Mouse (Mus musculus): ENCODE measurements around the gene Cdc42bpb. TPM values are rescaled to one million over a fixed set of nuclear protein-coding genes. Genes with fewer than 3 reads are reported as not detected.

Cdc42bpb gene
- polyA plus RNA-seq, 1 experiment from 2014 or later, result 8.6 TPM

GRCm38 (mm10) chr12:111271406-111271805 lies 106.1 kb downstream of the Cdc42bpb start:
- no peak overlapping the region for H3K27ac ChIP-seq (ENCODE audit: low read depth)
- DNase-seq (no peak), ATAC-seq (no peak)
- no peaks in the 10 kb centered on the region for H3K36me3 ChIP-seq (replicated peaks; ENCODE audit: insufficient read depth, low read length)
- TF ChIP-seq CTCF (IDR thresholded peaks at IDR 0.05; ENCODE audit: low read depth), result no peak
- no peak for TF ChIP-seq EP300 (IDR thresholded peaks at IDR 0.05; ENCODE audit: low read depth)
- H3K4me3 ChIP-seq (ENCODE audit: low read depth, low read length), result no peak overlapping the region
- H3K4me2 ChIP-seq (ENCODE audit: low read depth, low read length), result peak overlapping the region; percentile 13; the same call in 1 of the 2 replicates
- no peaks in the 10 kb centered on the region for H3K9me3 ChIP-seq (ENCODE audit: low read length)
- H3K4me1 ChIP-seq (ENCODE audit: insufficient read depth), result peaks cover 32% of the 10 kb centered on the region
- peaks cover 65% of the 10 kb centered on the region for H3K27me3 ChIP-seq (ENCODE audit: insufficient read depth, low read length)
- no peak overlapping the region for H3K9ac ChIP-seq (replicated peaks)
- WGBS (ENCODE audit: insufficient replicate concordance), result 11% methylated on average over 27 of the region's 28 CpGs

- ATAC-seq, result no peak
- no peak within 1 kb of the TSS for H3K27ac ChIP-seq (ENCODE audit: low read depth)
- H3K9me3 ChIP-seq (ENCODE audit: low read length), result no peaks in the 10 kb centered on the region
- peaks cover 58% of the 10 kb centered on the region for H3K27me3 ChIP-seq (ENCODE audit: insufficient read depth, low read length)
- no peak for DNase-seq
- no peaks in the 10 kb centered on the region for H3K36me3 ChIP-seq (replicated peaks; ENCODE audit: insufficient read depth, low read length)
- peak within 1 kb of the TSS; percentile 13 for H3K4me2 ChIP-seq (ENCODE audit: low read depth, low read length)
- peaks cover 32% of the 10 kb centered on the region for H3K4me1 ChIP-seq (ENCODE audit: insufficient read depth)
- H3K4me3 ChIP-seq (ENCODE audit: low read depth, low read length), result no peak within 1 kb of the TSS
- WGBS (ENCODE audit: insufficient replicate concordance), result 32% methylated on average over 25 of the region's 25 CpGs
- TF ChIP-seq CTCF (IDR thresholded peaks at IDR 0.05; ENCODE audit: low read depth) (no peak), EP300 (IDR thresholded peaks at IDR 0.05; ENCODE audit: low read depth) (no peak)
- H3K9ac ChIP-seq (replicated peaks), result no peak within 1 kb of the TSS
These were observed 106.8 kb downstream of the Cdc42bpb start, which contains the start of gene Amn for GRCm38 (mm10) chr12:111270629-111271277. Gene Amn, plus strand, starts transcription at chr12:111271095.

DNA sequence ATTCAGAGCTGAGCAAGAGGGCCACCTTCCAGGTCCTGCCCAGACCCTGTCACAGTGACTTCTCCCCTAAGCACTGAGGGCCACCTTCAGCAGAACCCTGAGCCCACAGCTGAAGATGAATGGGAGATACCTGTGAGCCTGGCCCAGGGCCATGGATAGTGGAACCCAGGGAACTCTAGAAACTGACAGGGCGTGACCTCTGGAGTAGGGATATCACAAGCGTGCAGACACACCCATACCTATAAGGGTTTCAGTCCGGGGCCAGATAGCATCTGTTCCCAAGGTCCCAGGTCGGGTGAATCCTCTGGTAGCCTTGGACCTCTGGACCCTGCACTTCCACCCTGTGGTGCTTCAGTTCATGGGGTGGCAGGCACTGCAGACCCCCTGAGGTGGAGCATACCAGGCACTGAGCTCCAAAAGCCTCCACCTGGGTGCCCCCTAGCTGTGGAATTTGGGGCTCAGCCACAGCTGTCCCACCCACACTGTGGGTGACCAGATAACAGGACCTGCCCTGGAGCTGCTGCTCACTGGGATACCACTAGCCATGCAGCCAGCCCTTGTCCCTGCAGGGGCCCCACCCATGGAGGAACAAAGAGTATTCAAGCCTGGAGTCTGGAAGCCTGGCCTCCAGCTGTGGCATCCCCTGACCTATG lies 109.7 kb downstream of the Cdc42bpb start:
- no peaks in the 10 kb centered on the region for H3K9me3 ChIP-seq (ENCODE audit: low read length)
- ATAC-seq (peak; percentile 81), DNase-seq (no peak)
- peak overlapping the region; percentile 44 for H3K4me2 ChIP-seq (ENCODE audit: low read depth, low read length)
- peaks cover 29% of the 10 kb centered on the region for H3K27me3 ChIP-seq (ENCODE audit: insufficient read depth, low read length)
- no peak overlapping the region; the same call in 1 of the 2 replicates for H3K9ac ChIP-seq (replicated peaks)
- WGBS (ENCODE audit: insufficient replicate concordance), result 40% methylated on average over 4 of the region's 4 CpGs
- 0 out of 2 replicates have a peak overlapping the region, but pooled peaks have one; percentile 39 for H3K27ac ChIP-seq (ENCODE audit: low read depth)
- peaks cover 12% of the 10 kb centered on the region; the same call in 1 of the 2 replicates for H3K36me3 ChIP-seq (replicated peaks; ENCODE audit: insufficient read depth, low read length)
- TF ChIP-seq CTCF (IDR thresholded peaks at IDR 0.05; ENCODE audit: low read depth) (peak; percentile 45), EP300 (IDR thresholded peaks at IDR 0.05; ENCODE audit: low read depth) (no peak)
- peaks cover 16% of the 10 kb centered on the region for H3K4me1 ChIP-seq (ENCODE audit: insufficient read depth)
- no peak overlapping the region for H3K4me3 ChIP-seq (ENCODE audit: low read depth, low read length)

- H3K9me3 ChIP-seq (ENCODE audit: low read length), result no peaks in the 10 kb centered on the region
- DNase-seq (no peak), ATAC-seq (peak; percentile 35)
- H3K4me2 ChIP-seq (ENCODE audit: low read depth, low read length), result peak overlapping the region; percentile 44; the same call in 1 of the 2 replicates
- TF ChIP-seq CTCF (IDR thresholded peaks at IDR 0.05; ENCODE audit: low read depth) (no peak), EP300 (IDR thresholded peaks at IDR 0.05; ENCODE audit: low read depth) (no peak; the same call in 1 of the 2 replicates)
- no peak overlapping the region for H3K4me3 ChIP-seq (ENCODE audit: low read depth, low read length)
- 0 out of 2 replicates have a peak overlapping the region, but pooled peaks have one; percentile 39 for H3K27ac ChIP-seq (ENCODE audit: low read depth)
- H3K36me3 ChIP-seq (replicated peaks; ENCODE audit: insufficient read depth, low read length), result peaks cover 17% of the 10 kb centered on the region
- 60% methylated on average over 12 of the region's 12 CpGs for WGBS (ENCODE audit: insufficient replicate concordance)
- peaks cover 17% of the 10 kb centered on the region for H3K27me3 ChIP-seq (ENCODE audit: insufficient read depth, low read length)
- peaks cover 16% of the 10 kb centered on the region for H3K4me1 ChIP-seq (ENCODE audit: insufficient read depth)
- H3K9ac ChIP-seq (replicated peaks), result no peak overlapping the region
These were observed 110.9 kb downstream of the Cdc42bpb start for GRCm38 (mm10) chr12:111266592-111266991.

- peaks cover 4% of the 10 kb centered on the region; the same call in 1 of the 2 replicates for H3K27me3 ChIP-seq (ENCODE audit: insufficient read depth, low read length)
- TF ChIP-seq CTCF (IDR thresholded peaks at IDR 0.05; ENCODE audit: low read depth), result no peak
- TF ChIP-seq EP300 (IDR thresholded peaks at IDR 0.05; ENCODE audit: low read depth), result no peak
- peaks cover 12% of the 10 kb centered on the region for H3K4me1 ChIP-seq (ENCODE audit: insufficient read depth)
- no peak for ATAC-seq
- no peaks in the 10 kb centered on the region for H3K9me3 ChIP-seq (ENCODE audit: low read length)
- H3K9ac ChIP-seq (replicated peaks), result no peak overlapping the region
- H3K4me2 ChIP-seq (ENCODE audit: low read depth, low read length), result no peak overlapping the region
- H3K36me3 ChIP-seq (replicated peaks; ENCODE audit: insufficient read depth, low read length), result peaks cover 26% of the 10 kb centered on the region
- WGBS (ENCODE audit: insufficient replicate concordance), result 82% methylated on average over 5 of the region's 5 CpGs
- no peak overlapping the region for H3K4me3 ChIP-seq (ENCODE audit: low read depth, low read length)
- no peak overlapping the region for H3K27ac ChIP-seq (ENCODE audit: low read depth)
- DNase-seq, result no peak
These were observed 112.3 kb downstream of the Cdc42bpb start for GRCm38 (mm10) chr12:111265212-111265611.

GRCm38 (mm10) chr12:111263650-111264049 lies 113.9 kb downstream of the Cdc42bpb start:
- no peak overlapping the region for H3K27ac ChIP-seq (ENCODE audit: low read depth)
- no peaks in the 10 kb centered on the region for H3K9me3 ChIP-seq (ENCODE audit: low read length)
- peaks cover 26% of the 10 kb centered on the region for H3K36me3 ChIP-seq (replicated peaks; ENCODE audit: insufficient read depth, low read length)
- ATAC-seq, result no peak
- 90% methylated on average over 16 of the region's 16 CpGs for WGBS (ENCODE audit: insufficient replicate concordance)
- peaks cover 12% of the 10 kb centered on the region for H3K4me1 ChIP-seq (ENCODE audit: insufficient read depth)
- H3K9ac ChIP-seq (replicated peaks), result no peak overlapping the region
- no peak for TF ChIP-seq CTCF (IDR thresholded peaks at IDR 0.05; ENCODE audit: low read depth)
- no peak for TF ChIP-seq EP300 (IDR thresholded peaks at IDR 0.05; ENCODE audit: low read depth)
- H3K4me2 ChIP-seq (ENCODE audit: low read depth, low read length), result no peak overlapping the region
- no peak for DNase-seq
- no peaks in the 10 kb centered on the region for H3K27me3 ChIP-seq (ENCODE audit: insufficient read depth, low read length)
- no peak overlapping the region for H3K4me3 ChIP-seq (ENCODE audit: low read depth, low read length)

Measured in liver, postnatal 0 days (tissue).